Mouse (Mus musculus): Measurements from ENCODE around the gene Aprt.

- TF ChIP-seq CTCF (IDR thresholded peaks at IDR 0.05; ENCODE audit: low read depth) (no peak), EP300 (IDR thresholded peaks at IDR 0.05; ENCODE audit: low read depth) (no peak)
Observed at GRCm38 (mm10) chr8:122605367-122605766, 28.7 kb upstream of the Aprt start.
